Mouse (Mus musculus): ENCODE data around the gene Cops3. TPM values are rescaled to one million over a fixed set of nuclear protein-coding genes. Genes with fewer than 3 reads are reported as not detected.

The Cops3 gene
- polyA plus RNA-seq, 1 experiment = 9.5 TPM

GRCm38 (mm10) chr11:59821625-59822024, 18.0 kb downstream of the Cops3 start:
- H3K4me3 ChIP-seq (ENCODE audit: low read depth, low read length) = no peak overlapping the region
- no peaks in the 10 kb centered on the region for H3K4me1 ChIP-seq (ENCODE audit: control insufficient read depth, insufficient read depth, insufficient read length, low read length)
- H3K36me3 ChIP-seq (ENCODE audit: control insufficient read depth, insufficient read depth, low read length) = peaks cover 79% of the 10 kb centered on the region
- no peaks in the 10 kb centered on the region for H3K27me3 ChIP-seq (ENCODE audit: control insufficient read depth, insufficient read depth, low read length)
- no peak for TF ChIP-seq CTCF (IDR thresholded peaks at IDR 0.05; ENCODE audit: extremely low read depth, insufficient read length, insufficient replicate concordance, low read depth, low read length)
- no peak for TF ChIP-seq POLR2A (IDR thresholded peaks at IDR 0.05; ENCODE audit: low read depth, low read length)
- WGBS = 92% methylated on average over 3 of the region's 3 CpGs
- H3K27ac ChIP-seq (ENCODE audit: insufficient read depth, low read depth, low read length) = no peak overlapping the region

- H3K4me1 ChIP-seq (ENCODE audit: control insufficient read depth, insufficient read depth, insufficient read length, low read length) = no peaks in the 10 kb centered on the region
- WGBS = 96% methylated on average over 3 of the region's 3 CpGs
- no peak overlapping the region for H3K4me3 ChIP-seq (ENCODE audit: low read depth, low read length)
- H3K27me3 ChIP-seq (ENCODE audit: control insufficient read depth, insufficient read depth, low read length) = no peaks in the 10 kb centered on the region
- peaks cover 53% of the 10 kb centered on the region for H3K36me3 ChIP-seq (ENCODE audit: control insufficient read depth, insufficient read depth, low read length)
- H3K27ac ChIP-seq (ENCODE audit: insufficient read depth, low read depth, low read length) = no peak overlapping the region
- TF ChIP-seq POLR2A (IDR thresholded peaks at IDR 0.05; ENCODE audit: low read depth, low read length) (no peak), CTCF (IDR thresholded peaks at IDR 0.05; ENCODE audit: extremely low read depth, insufficient read length, insufficient replicate concordance, low read depth, low read length) (no peak)
Observed at GRCm38 (mm10) chr11:59817916-59818315, 21.7 kb downstream of the Cops3 start.

GRCm38 (mm10) chr11:59815482-59816065, 24.1 kb downstream of the Cops3 start:
- Histone ChIP-seq H3K4me3 (ENCODE audit: low read depth, low read length) (no peak overlapping the region), H3K4me1 (ENCODE audit: control insufficient read depth, insufficient read depth, insufficient read length, low read length) (peaks cover 1% of the 10 kb centered on the region; the same call in 1 of the 2 replicates), H3K27ac (ENCODE audit: insufficient read depth, low read depth, low read length) (no peak overlapping the region), H3K36me3 (ENCODE audit: control insufficient read depth, insufficient read depth, low read length) (peaks cover 38% of the 10 kb centered on the region), H3K27me3 (ENCODE audit: control insufficient read depth, insufficient read depth, low read length) (no peaks in the 10 kb centered on the region)
- 74% methylated on average over 6 of the region's 6 CpGs for WGBS
- TF ChIP-seq CTCF (IDR thresholded peaks at IDR 0.05; ENCODE audit: extremely low read depth, insufficient read length, insufficient replicate concordance, low read depth, low read length) = no peak
- no peak for TF ChIP-seq POLR2A (IDR thresholded peaks at IDR 0.05; ENCODE audit: low read depth, low read length)

GRCm38 (mm10) chr11:59814936-59815335, 24.7 kb downstream of the Cops3 start:
- TF ChIP-seq CTCF (IDR thresholded peaks at IDR 0.05; ENCODE audit: extremely low read depth, insufficient read length, insufficient replicate concordance, low read depth, low read length) (no peak), POLR2A (IDR thresholded peaks at IDR 0.05; ENCODE audit: low read depth, low read length) (no peak)
- Histone ChIP-seq H3K27me3 (ENCODE audit: control insufficient read depth, insufficient read depth, low read length) (no peaks in the 10 kb centered on the region), H3K4me1 (ENCODE audit: control insufficient read depth, insufficient read depth, insufficient read length, low read length) (peaks cover 1% of the 10 kb centered on the region; the same call in 1 of the 2 replicates), H3K27ac (ENCODE audit: insufficient read depth, low read depth, low read length) (no peak overlapping the region), H3K36me3 (ENCODE audit: control insufficient read depth, insufficient read depth, low read length) (peaks cover 33% of the 10 kb centered on the region), H3K4me3 (ENCODE audit: low read depth, low read length) (no peak overlapping the region)
- WGBS = 78% methylated on average over 6 of the region's 6 CpGs

- no peak overlapping the region for H3K4me3 ChIP-seq (ENCODE audit: low read depth, low read length)
- H3K36me3 ChIP-seq (ENCODE audit: control insufficient read depth, insufficient read depth, low read length) = peaks cover 27% of the 10 kb centered on the region
- 91% methylated on average over 1 of the region's 1 CpGs for WGBS
- H3K4me1 ChIP-seq (ENCODE audit: control insufficient read depth, insufficient read depth, insufficient read length, low read length) = peaks cover 1% of the 10 kb centered on the region; the same call in 1 of the 2 replicates
- no peak for TF ChIP-seq POLR2A (IDR thresholded peaks at IDR 0.05; ENCODE audit: low read depth, low read length)
- no peak for TF ChIP-seq CTCF (IDR thresholded peaks at IDR 0.05; ENCODE audit: extremely low read depth, insufficient read length, insufficient replicate concordance, low read depth, low read length)
- H3K27ac ChIP-seq (ENCODE audit: insufficient read depth, low read depth, low read length) = no peak overlapping the region
- H3K27me3 ChIP-seq (ENCODE audit: control insufficient read depth, insufficient read depth, low read length) = no peaks in the 10 kb centered on the region
Observed at GRCm38 (mm10) chr11:59814311-59814710, 25.3 kb downstream of the Cops3 start.

- H3K4me3 ChIP-seq (ENCODE audit: low read depth, low read length) = no peak overlapping the region
- H3K27me3 ChIP-seq (ENCODE audit: control insufficient read depth, insufficient read depth, low read length) = no peaks in the 10 kb centered on the region
- H3K4me1 ChIP-seq (ENCODE audit: control insufficient read depth, insufficient read depth, insufficient read length, low read length) = peaks cover 7% of the 10 kb centered on the region
- no peak for TF ChIP-seq POLR2A (IDR thresholded peaks at IDR 0.05; ENCODE audit: low read depth, low read length)
- peaks cover 18% of the 10 kb centered on the region for H3K36me3 ChIP-seq (ENCODE audit: control insufficient read depth, insufficient read depth, low read length)
- 72% methylated on average over 3 of the region's 3 CpGs for WGBS
- H3K27ac ChIP-seq (ENCODE audit: insufficient read depth, low read depth, low read length) = no peak overlapping the region
Observed at GRCm38 (mm10) chr11:59813276-59813675, 26.4 kb downstream of the Cops3 start.

GRCm38 (mm10) chr11:59811211-59811610, 28.4 kb downstream of the Cops3 start:
- TF ChIP-seq POLR2A (IDR thresholded peaks at IDR 0.05; ENCODE audit: low read depth, low read length) = no peak
- no peak for TF ChIP-seq CTCF (IDR thresholded peaks at IDR 0.05; ENCODE audit: extremely low read depth, insufficient read length, insufficient replicate concordance, low read depth, low read length)
- Histone ChIP-seq H3K4me1 (ENCODE audit: control insufficient read depth, insufficient read depth, insufficient read length, low read length) (peaks cover 7% of the 10 kb centered on the region), H3K36me3 (ENCODE audit: control insufficient read depth, insufficient read depth, low read length) (peaks cover 14% of the 10 kb centered on the region), H3K27ac (ENCODE audit: insufficient read depth, low read depth, low read length) (no peak overlapping the region), H3K27me3 (ENCODE audit: control insufficient read depth, insufficient read depth, low read length) (no peaks in the 10 kb centered on the region), H3K4me3 (ENCODE audit: low read depth, low read length) (no peak overlapping the region)
- WGBS = 50% methylated on average over 4 of the region's 4 CpGs
